Mouse (Mus musculus) lung, embryonic 15.5 days (tissue): Measurements from ENCODE around the gene Eme2. TPM values are rescaled to one million over a fixed set of nuclear protein-coding genes. Genes with fewer than 3 reads are reported as not detected.

Source experiments
- ATAC-seq: fragments of 200-750 bp; cut with Nextera tagmentation; 2 replicates; pipeline ENCODE4 v1.8.0; 2017; ENCODE audit warnings: moderate number of reproducible peaks, borderline replicate concordance; ENCODE audit not compliant: low FRiP score, low TSS enrichment; ENCODE audit errors: extremely low read depth
- H3K27ac ChIP-seq: fragments of 300-500 bp; sonication (generic); 2 replicates; pipeline ENCODE4 v1.5.1; 2015; ENCODE audit warnings: moderate library complexity, mild to moderate bottlenecking, inconsistent platforms
- H3K27me3 ChIP-seq: fragments of 300-500 bp; sonication (generic); 2 replicates; pipeline ENCODE4 v1.6.1; 2015; ENCODE audit warnings: inconsistent platforms
- H3K36me3 ChIP-seq: fragments of 300-500 bp; sonication (generic); 2 replicates; pipeline ENCODE4 v1.6.1; 2015; ENCODE audit warnings: inconsistent platforms
- H3K4me1 ChIP-seq: fragments of 300-500 bp; sonication (generic); 2 replicates; pipeline ENCODE4 v1.6.1; 2015; ENCODE audit warnings: inconsistent platforms
- H3K4me2 ChIP-seq: fragments of 300-500 bp; sonication (generic); 2 replicates; pipeline ENCODE4 v1.6.1; 2015; ENCODE audit warnings: inconsistent platforms, mild to moderate bottlenecking, moderate library complexity
- H3K4me3 ChIP-seq: fragments of 300-500 bp; sonication (generic); 2 replicates; pipeline ENCODE4 v1.5.1; 2015; ENCODE audit warnings: mild to moderate bottlenecking, inconsistent platforms
- H3K9ac ChIP-seq: fragments of 300-500 bp; sonication (generic); 2 replicates; pipeline ENCODE4 v1.6.1; 2015; ENCODE audit warnings: inconsistent platforms
- H3K9me3 ChIP-seq: fragments of 300-500 bp; sonication (generic); 2 replicates; pipeline ENCODE4 v1.6.1; 2016; ENCODE audit warnings: inconsistent platforms
- WGBS: fragments of 180-500 bp; shearing (Covaris S2); methylation state at CpG from one replicate; pipeline ENCODE4 v1.1.7; 2015; 5-methylcytosine and 5-hydroxymethylcytosine counted together
- polyA plus RNA-seq: library from polyadenylated mRNA; unstranded; fragments of >200 nt; fragmentation: Nextera tagmentation; extraction: Ambion mirVana; gene quantifications from 2 replicates; pipeline ENCODE4 v1.2.1, GENCODE M21; 2015

The Eme2 gene
- polyA plus RNA-seq, 1 experiment from 2014 or later, result 28.5 TPM

GRCm38 (mm10) chr17:24896241-24896992 is 1.5 kb upstream of the Eme2 start, which contains the start of gene Nme3:
TSS of gene Nme3 (plus strand) at chr17:24896500.
- Histone ChIP-seq H3K27me3 (no peaks in the 10 kb centered on the region), H3K4me1 (peaks cover 33% of the 10 kb centered on the region), H3K9me3 (no peaks in the 10 kb centered on the region), H3K9ac (peak within 1 kb of the TSS; percentile 86), H3K27ac (peak within 1 kb of the TSS; percentile 80), H3K4me3 (peak within 1 kb of the TSS; percentile 95), H3K36me3 (peaks cover 62% of the 10 kb centered on the region), H3K4me2 (peak within 1 kb of the TSS; percentile 93)
- 2% methylated on average over 50 of the region's 50 CpGs for WGBS
- peak; percentile 79 for ATAC-seq

GRCm38 (mm10) chr17:24895571-24896240 is 819 bp upstream of the Eme2 start:
- ATAC-seq, result no peak
- Histone ChIP-seq H3K9ac (peak overlapping the region; percentile 86), H3K4me3 (peak overlapping the region; percentile 95), H3K4me2 (peak overlapping the region; percentile 93), H3K9me3 (no peaks in the 10 kb centered on the region), H3K27ac (peak overlapping the region; percentile 80), H3K4me1 (peaks cover 33% of the 10 kb centered on the region), H3K36me3 (peaks cover 62% of the 10 kb centered on the region), H3K27me3 (no peaks in the 10 kb centered on the region)
- 10% methylated on average over 23 of the region's 23 CpGs for WGBS

- peak overlapping the region; percentile 95 for H3K4me3 ChIP-seq
- no peak for ATAC-seq
- no peaks in the 10 kb centered on the region for H3K27me3 ChIP-seq
- WGBS, result 10% methylated on average over 31 of the region's 31 CpGs
- no peaks in the 10 kb centered on the region for H3K9me3 ChIP-seq
- peak overlapping the region; percentile 93 for H3K4me2 ChIP-seq
- H3K36me3 ChIP-seq, result peaks cover 52% of the 10 kb centered on the region
- peak overlapping the region; percentile 86 for H3K9ac ChIP-seq
- H3K27ac ChIP-seq, result peak overlapping the region; percentile 80
- peaks cover 33% of the 10 kb centered on the region for H3K4me1 ChIP-seq
These were observed 559 bp downstream of the Eme2 start for GRCm38 (mm10) chr17:24894061-24894994.

GRCm38 (mm10) chr17:24893276-24893675 is 1.6 kb downstream of the Eme2 start:
- H3K4me3 ChIP-seq, result peak overlapping the region; percentile 95; the same call in 1 of the 2 replicates
- WGBS, result 90% methylated on average over 2 of the region's 2 CpGs
- no peak overlapping the region for H3K27ac ChIP-seq
- no peaks in the 10 kb centered on the region for H3K27me3 ChIP-seq
- ATAC-seq, result no peak
- H3K9ac ChIP-seq, result no peak overlapping the region
- H3K9me3 ChIP-seq, result no peaks in the 10 kb centered on the region
- peaks cover 33% of the 10 kb centered on the region for H3K4me1 ChIP-seq
- peaks cover 42% of the 10 kb centered on the region for H3K36me3 ChIP-seq
- H3K4me2 ChIP-seq, result no peak overlapping the region

- Histone ChIP-seq H3K9ac (no peak overlapping the region), H3K4me1 (peaks cover 35% of the 10 kb centered on the region), H3K27me3 (no peaks in the 10 kb centered on the region), H3K36me3 (peaks cover 39% of the 10 kb centered on the region), H3K27ac (no peak overlapping the region), H3K9me3 (no peaks in the 10 kb centered on the region), H3K4me2 (no peak overlapping the region), H3K4me3 (no peak overlapping the region)
- ATAC-seq, result no peak
- 88% methylated on average over 12 of the region's 12 CpGs for WGBS
These were observed 2.1 kb downstream of the Eme2 start for GRCm38 (mm10) chr17:24892785-24893184.

- no peak for ATAC-seq
- H3K27me3 ChIP-seq, result no peaks in the 10 kb centered on the region
- H3K4me2 ChIP-seq, result no peak overlapping the region
- no peaks in the 10 kb centered on the region for H3K9me3 ChIP-seq
- WGBS, result 82% methylated on average over 13 of the region's 13 CpGs
- peaks cover 31% of the 10 kb centered on the region for H3K4me1 ChIP-seq
- peaks cover 33% of the 10 kb centered on the region for H3K36me3 ChIP-seq
- no peak overlapping the region for H3K9ac ChIP-seq
- H3K27ac ChIP-seq, result no peak overlapping the region
- no peak overlapping the region for H3K4me3 ChIP-seq
These were observed 3.6 kb downstream of the Eme2 start for GRCm38 (mm10) chr17:24891321-24891720.

- Histone ChIP-seq H3K27ac (no peak overlapping the region), H3K9ac (no peak overlapping the region), H3K4me2 (no peak overlapping the region), H3K36me3 (peaks cover 33% of the 10 kb centered on the region), H3K4me3 (no peak overlapping the region), H3K4me1 (peaks cover 29% of the 10 kb centered on the region), H3K9me3 (no peaks in the 10 kb centered on the region), H3K27me3 (no peaks in the 10 kb centered on the region)
- no peak for ATAC-seq
- 86% methylated on average over 19 of the region's 19 CpGs for WGBS
These were observed 4.5 kb downstream of the Eme2 start for GRCm38 (mm10) chr17:24890151-24891092.

- Histone ChIP-seq H3K36me3 (peaks cover 33% of the 10 kb centered on the region), H3K4me1 (peaks cover 29% of the 10 kb centered on the region), H3K27me3 (no peaks in the 10 kb centered on the region), H3K27ac (no peak overlapping the region), H3K9ac (no peak overlapping the region), H3K4me3 (no peak overlapping the region), H3K4me2 (no peak overlapping the region), H3K9me3 (no peaks in the 10 kb centered on the region)
- 80% methylated on average over 3 of the region's 3 CpGs for WGBS
- ATAC-seq, result no peak
These were observed 6.0 kb downstream of the Eme2 start for GRCm38 (mm10) chr17:24888862-24889261.

- Histone ChIP-seq H3K27me3 (no peaks in the 10 kb centered on the region), H3K4me1 (peaks cover 24% of the 10 kb centered on the region), H3K27ac (no peak overlapping the region), H3K4me3 (peak overlapping the region; percentile 97), H3K36me3 (peaks cover 24% of the 10 kb centered on the region), H3K4me2 (peak overlapping the region; percentile 81), H3K9ac (peak overlapping the region; percentile 89), H3K9me3 (no peaks in the 10 kb centered on the region)
- 56% methylated on average over 18 of the region's 18 CpGs for WGBS
- ATAC-seq, result no peak
These were observed 7.4 kb downstream of the Eme2 start for GRCm38 (mm10) chr17:24887291-24888080.

GRCm38 (mm10) chr17:24886932-24887271 is 8.0 kb downstream of the Eme2 start:
- H3K36me3 ChIP-seq, result peaks cover 18% of the 10 kb centered on the region
- peak overlapping the region; percentile 46 for H3K27ac ChIP-seq
- H3K27me3 ChIP-seq, result no peaks in the 10 kb centered on the region
- no peaks in the 10 kb centered on the region for H3K9me3 ChIP-seq
- H3K4me3 ChIP-seq, result peak overlapping the region; percentile 97
- WGBS, result 1% methylated on average over 18 of the region's 18 CpGs
- peak overlapping the region; percentile 89 for H3K9ac ChIP-seq
- H3K4me1 ChIP-seq, result peaks cover 24% of the 10 kb centered on the region
- peak; percentile 2; the same call in 1 of the 2 replicates for ATAC-seq
- peak overlapping the region; percentile 81 for H3K4me2 ChIP-seq
